Mouse (Mus musculus) embryonic fibroblast, embryonic 13.5 days (primary cell): ENCODE data around the gene Psmd14. TPM values are rescaled to one million over a fixed set of nuclear protein-coding genes. Genes with fewer than 3 reads are reported as not detected.

ENCODE experiments used
- H3K27ac ChIP-seq: 2 replicates; pipeline ENCODE4 v1.5.1; 2012; ENCODE audit warnings: low read length, control low read depth, inconsistent platforms; ENCODE audit not compliant: insufficient read depth
- H3K4me1 ChIP-seq: 2 replicates; pipeline ENCODE4 v1.6.1; 2011; ENCODE audit warnings: low read length; ENCODE audit not compliant: control insufficient read depth, insufficient read depth
- H3K4me3 ChIP-seq: 2 replicates; pipeline ENCODE4 v1.5.1; 2011; ENCODE audit warnings: mild to moderate bottlenecking, control low read depth, low read length; ENCODE audit not compliant: insufficient read depth
- CTCF ChIP-seq: IDR thresholded peaks from 2 replicates; pipeline ENCODE4 v1.5.1; 2011; ENCODE audit warnings: mild to moderate bottlenecking, control low read depth, low read length, moderate library complexity, borderline replicate concordance; ENCODE audit not compliant: insufficient read depth
- POLR2A ChIP-seq: IDR thresholded peaks from 2 replicates; pipeline ENCODE4 v1.6.1; 2011; ENCODE audit warnings: low read depth, mild to moderate bottlenecking, control low read depth, low read length, moderate library complexity
- polyA plus RNA-seq: library from polyadenylated mRNA; stranded (reverse); fragments of >200 nt; gene quantifications from 2 replicates; pipeline ENCODE4 v1.2.4, GENCODE M21; 2011; ENCODE audit warnings: low read depth; ENCODE audit not compliant: missing spikeins, insufficient read length

Psmd14 gene
- polyA plus RNA-seq, 1 experiment: 183 TPM

- H3K4me3 ChIP-seq: no peak overlapping the region
- no peaks in the 10 kb centered on the region for H3K4me1 ChIP-seq
- H3K27ac ChIP-seq: no peak overlapping the region
- TF ChIP-seq POLR2A (no peak), CTCF (no peak)
Measured at GRCm38 (mm10) chr2:61754989-61755388, 43.5 kb downstream of the Psmd14 start.

GRCm38 (mm10) chr2:61759234-61759855 lies 47.9 kb downstream of the Psmd14 start:
- no peaks in the 10 kb centered on the region for H3K4me1 ChIP-seq
- TF ChIP-seq POLR2A (no peak), CTCF (no peak)
- no peak overlapping the region for H3K4me3 ChIP-seq
- H3K27ac ChIP-seq: no peak overlapping the region

GRCm38 (mm10) chr2:61760044-61760443 lies 48.5 kb downstream of the Psmd14 start:
- H3K4me1 ChIP-seq: no peaks in the 10 kb centered on the region
- no peak overlapping the region for H3K27ac ChIP-seq
- TF ChIP-seq POLR2A (no peak), CTCF (no peak)
- no peak overlapping the region for H3K4me3 ChIP-seq

- Histone ChIP-seq H3K4me3 (no peak overlapping the region), H3K4me1 (no peaks in the 10 kb centered on the region), H3K27ac (no peak overlapping the region)
- TF ChIP-seq CTCF: no peak
- no peak for TF ChIP-seq POLR2A
Measured at GRCm38 (mm10) chr2:61764470-61765105, 53.1 kb downstream of the Psmd14 start.

- TF ChIP-seq POLR2A (no peak), CTCF (no peak)
- Histone ChIP-seq H3K27ac (no peak overlapping the region), H3K4me3 (no peak overlapping the region), H3K4me1 (no peaks in the 10 kb centered on the region)
Measured at GRCm38 (mm10) chr2:61765526-61765925, 54.0 kb downstream of the Psmd14 start.

- no peak overlapping the region for H3K4me3 ChIP-seq
- TF ChIP-seq POLR2A (no peak), CTCF (no peak)
- no peak overlapping the region for H3K27ac ChIP-seq
- no peaks in the 10 kb centered on the region for H3K4me1 ChIP-seq
Measured at GRCm38 (mm10) chr2:61780794-61781193, 69.3 kb downstream of the Psmd14 start.

GRCm38 (mm10) chr2:61794960-61795359 lies 83.5 kb downstream of the Psmd14 start:
- no peak overlapping the region for H3K4me3 ChIP-seq
- no peak for TF ChIP-seq CTCF
- no peak for TF ChIP-seq POLR2A
- no peaks in the 10 kb centered on the region for H3K4me1 ChIP-seq
- H3K27ac ChIP-seq: no peak overlapping the region

GRCm38 (mm10) chr2:61798048-61798447 lies 86.6 kb downstream of the Psmd14 start:
- Histone ChIP-seq H3K27ac (no peak overlapping the region), H3K4me3 (no peak overlapping the region), H3K4me1 (no peaks in the 10 kb centered on the region)
- TF ChIP-seq POLR2A (no peak), CTCF (no peak)

- Histone ChIP-seq H3K4me3 (no peak within 1 kb of the TSS), H3K27ac (no peak within 1 kb of the TSS)
Measured at GRCm38 (mm10) chr2:61802656-61803251, 91.3 kb downstream of the Psmd14 start, which contains the start of gene Tbr1. Gene Tbr1, plus strand, starts transcription at chr2:61802930.

More at GRCm38 (mm10) chr2:61802656-61803251, 91.3 kb downstream of the Psmd14 start, which contains the start of gene Tbr1:
- no peak for TF ChIP-seq POLR2A
- TF ChIP-seq CTCF: no peak
- H3K4me1 ChIP-seq: no peaks in the 10 kb centered on the region
